Mouse (Mus musculus): ENCODE measurements at regions not wholly inside any gene's neighbourhood (a gene's known extent, or its start where the extent isn't known, plus 50 kb on each side); places are given as distances from the start of the nearest gene placed in this dataset.
"Not testable (repeated sequence)": the region's sequence is repeated elsewhere in the genome, so short reads cannot be mapped to it uniquely, and the experiment has no call there.

DNA sequence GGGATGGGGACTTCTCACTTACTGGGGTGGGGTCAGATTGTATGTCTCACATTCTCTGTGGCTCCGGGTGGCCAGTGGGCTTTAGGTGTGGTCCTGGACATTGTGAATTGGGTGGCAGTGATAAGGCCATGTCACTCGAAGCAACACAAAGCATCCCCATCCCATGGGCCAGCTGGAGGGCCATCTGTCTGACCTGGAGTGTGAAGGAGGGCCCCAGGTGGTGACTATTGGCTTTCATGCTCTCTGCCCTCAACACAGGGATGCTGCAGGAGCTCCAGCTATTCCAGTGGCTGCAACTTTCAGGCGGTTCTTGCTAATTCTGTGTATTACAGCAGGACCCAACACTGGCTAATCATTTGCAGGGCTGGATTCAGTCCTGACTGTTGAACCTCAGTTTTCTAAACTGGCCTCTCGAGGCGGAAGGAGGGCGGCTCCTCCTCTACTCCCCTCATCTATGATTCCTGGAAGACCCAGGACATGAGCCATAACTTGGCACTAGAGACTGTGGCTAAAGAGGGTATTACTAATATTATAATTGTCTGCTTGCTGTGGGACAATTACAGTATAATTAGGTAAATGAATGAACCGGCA lies 64.1 kb downstream of the 9530068E07Rik start:
- no peaks in the 10 kb centered on the region for H3K36me3 ChIP-seq
- no peaks in the 10 kb centered on the region for H3K27me3 ChIP-seq
- no peak overlapping the region for H3K4me2 ChIP-seq
- H3K4me3 ChIP-seq: no peak overlapping the region
- no peak overlapping the region for H3K27ac ChIP-seq (replicated peaks)
- H3K9me3 ChIP-seq: no peaks in the 10 kb centered on the region
- 55% methylated on average over 7 of the region's 7 CpGs for WGBS
- H3K9ac ChIP-seq: no peak overlapping the region
- H3K4me1 ChIP-seq (replicated peaks): peaks cover 13% of the 10 kb centered on the region; the same call in 1 of the 2 replicates
- ATAC-seq (ENCODE audit: low read depth): no peak

DNA sequence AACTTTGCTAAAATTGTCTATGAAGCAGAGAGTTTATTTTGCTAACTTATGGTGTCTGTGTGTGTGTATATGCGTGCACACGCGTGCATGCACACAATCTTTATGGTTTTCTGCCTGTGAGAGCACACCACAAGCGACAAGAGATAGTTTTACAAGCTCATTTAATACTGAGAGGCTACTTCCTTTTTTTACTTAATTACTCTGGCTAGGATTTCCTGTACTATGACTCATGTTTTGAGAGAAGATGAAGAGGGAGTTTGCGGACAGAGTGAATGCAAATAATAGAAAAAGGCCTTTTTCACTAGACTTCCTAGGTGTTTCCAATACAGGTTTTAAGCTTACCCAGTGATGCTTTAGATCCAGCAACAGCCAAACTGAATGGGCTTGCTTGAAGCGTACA lies 74.9 kb downstream of the 9530068E07Rik start:
- not testable (repeated sequence) for ATAC-seq (ENCODE audit: low read depth); H3K4me3 ChIP-seq; H3K27ac ChIP-seq (replicated peaks); H3K4me2 ChIP-seq; H3K36me3 ChIP-seq; H3K9me3 ChIP-seq; H3K4me1 ChIP-seq (replicated peaks); H3K27me3 ChIP-seq; H3K9ac ChIP-seq
- 87% methylated on average over 6 of the region's 6 CpGs for WGBS

DNA sequence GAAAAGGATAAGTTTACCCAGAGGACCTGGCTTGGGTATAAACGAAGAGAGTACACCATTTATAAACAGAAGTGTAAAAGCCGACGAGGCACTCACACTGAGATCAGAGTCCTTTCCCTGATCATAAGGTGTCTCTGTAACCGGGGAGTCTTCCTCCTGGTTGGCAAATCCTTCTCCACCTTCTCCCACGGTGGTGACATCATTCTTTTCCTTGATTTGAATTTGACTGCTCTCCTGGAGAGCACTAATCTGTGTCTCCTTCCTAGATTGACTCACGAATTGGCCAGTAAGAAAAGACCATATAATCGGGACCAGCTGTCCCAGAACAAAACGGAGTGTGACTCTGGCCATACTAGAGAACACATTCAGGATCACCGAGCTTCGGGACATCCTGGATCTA lies 83.9 kb downstream of the 9530068E07Rik start:
- not testable (repeated sequence) for H3K9ac ChIP-seq; ATAC-seq (ENCODE audit: low read depth); H3K4me1 ChIP-seq (replicated peaks); H3K9me3 ChIP-seq; H3K36me3 ChIP-seq; H3K27me3 ChIP-seq; H3K4me3 ChIP-seq; H3K4me2 ChIP-seq; H3K27ac ChIP-seq (replicated peaks)
- WGBS: 64% methylated on average over 10 of the region's 10 CpGs

DNA sequence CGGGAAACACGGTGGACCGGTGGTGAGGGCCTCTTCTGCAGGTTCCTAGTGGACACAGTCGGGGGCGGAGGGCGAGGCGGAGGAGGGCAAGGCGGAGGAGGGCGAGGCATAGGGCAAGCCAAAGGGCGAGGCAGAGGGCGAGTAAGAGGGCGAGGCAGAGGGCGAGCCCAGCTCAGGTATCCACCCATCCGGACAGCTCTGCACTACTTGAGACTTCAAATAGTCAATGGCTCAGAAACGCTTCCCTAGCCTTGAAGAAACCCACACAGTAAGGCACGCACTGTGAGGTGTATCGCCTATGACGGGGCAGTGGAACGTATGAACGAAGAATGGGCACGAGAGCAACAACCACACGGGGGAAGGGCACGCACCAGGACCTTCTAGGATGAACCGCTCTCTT lies 84.5 kb downstream of the 9530068E07Rik start:
- H3K4me3 ChIP-seq; ATAC-seq (ENCODE audit: low read depth); H3K9me3 ChIP-seq; H3K27ac ChIP-seq (replicated peaks); H3K9ac ChIP-seq; H3K27me3 ChIP-seq; H3K4me2 ChIP-seq; H3K4me1 ChIP-seq (replicated peaks); H3K36me3 ChIP-seq: not testable (repeated sequence)
- WGBS: 92% methylated on average over 21 of the region's 24 CpGs

DNA sequence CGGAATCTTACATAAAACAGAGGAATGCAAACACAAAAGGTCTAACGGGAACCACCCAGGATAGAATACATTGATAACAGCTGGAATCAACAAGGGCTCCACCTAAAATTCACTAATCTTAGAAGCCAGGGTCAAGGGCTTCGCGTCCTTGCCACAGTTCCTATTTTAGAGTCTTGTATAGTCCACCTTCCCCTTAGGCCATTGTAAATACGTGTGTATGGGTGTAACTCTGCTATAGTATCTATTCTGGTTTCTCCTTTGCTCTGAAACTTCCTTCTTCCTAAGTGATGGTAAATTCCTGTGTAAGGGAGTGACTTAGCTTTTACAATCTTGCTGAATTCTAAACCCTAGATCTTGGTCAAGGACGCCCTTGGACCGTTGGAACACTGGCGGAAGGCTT lies 87.3 kb downstream of the 9530068E07Rik start:
- not testable (repeated sequence) for H3K36me3 ChIP-seq; ATAC-seq (ENCODE audit: low read depth); H3K4me2 ChIP-seq; H3K9me3 ChIP-seq; H3K4me3 ChIP-seq; H3K4me1 ChIP-seq (replicated peaks); H3K27me3 ChIP-seq; H3K9ac ChIP-seq; H3K27ac ChIP-seq (replicated peaks)
- 95% methylated on average over 6 of the region's 8 CpGs for WGBS

DNA sequence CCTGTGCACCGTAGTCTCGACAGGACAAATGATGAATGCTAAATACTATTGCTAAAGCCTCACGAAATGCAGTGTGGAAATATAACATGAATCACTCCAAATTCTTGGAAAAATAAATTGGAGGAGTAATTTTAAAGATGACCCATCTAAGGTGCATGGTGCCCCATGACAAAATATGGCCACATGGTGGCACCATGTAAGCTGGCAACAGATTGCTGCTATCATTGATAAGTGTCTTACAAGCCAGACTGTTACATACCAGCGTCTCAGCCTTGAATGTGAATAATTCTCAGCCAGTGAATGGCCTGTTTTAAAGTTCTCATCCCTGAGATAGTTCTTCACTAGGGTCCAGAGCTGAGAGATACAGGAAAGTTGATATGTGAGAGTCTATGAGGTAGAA lies 92.3 kb downstream of the 9530068E07Rik start:
- 71% methylated on average over 4 of the region's 4 CpGs for WGBS
- H3K27ac ChIP-seq (replicated peaks); H3K4me3 ChIP-seq; H3K4me2 ChIP-seq; H3K36me3 ChIP-seq; H3K9me3 ChIP-seq; H3K9ac ChIP-seq; H3K4me1 ChIP-seq (replicated peaks); H3K27me3 ChIP-seq; ATAC-seq (ENCODE audit: low read depth): not testable (repeated sequence)

DNA sequence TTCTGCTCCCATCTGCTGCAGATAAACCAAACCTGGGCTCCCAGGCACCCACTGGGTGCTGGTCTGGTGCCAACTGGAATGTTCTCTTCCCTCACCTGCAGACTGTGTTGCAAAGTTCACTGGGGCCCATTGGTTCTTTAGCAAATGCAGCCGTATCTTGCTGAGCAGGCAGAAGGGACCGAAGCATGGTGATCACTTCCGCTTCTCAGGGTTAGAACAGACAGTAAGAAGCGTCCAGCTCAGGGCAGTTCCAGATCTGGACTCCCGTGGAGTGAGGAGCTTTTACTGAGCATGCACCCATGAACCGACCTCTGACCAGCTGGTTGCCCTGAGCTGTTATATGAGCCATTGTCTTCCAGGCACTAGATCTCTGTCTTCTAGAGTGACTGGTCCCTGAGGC lies 97.1 kb downstream of the 9530068E07Rik start:
- H3K4me3 ChIP-seq: no peak overlapping the region
- H3K27me3 ChIP-seq: no peaks in the 10 kb centered on the region
- 85% methylated on average over 6 of the region's 6 CpGs for WGBS
- no peak overlapping the region for H3K27ac ChIP-seq (replicated peaks)
- no peak overlapping the region for H3K9ac ChIP-seq
- H3K4me1 ChIP-seq (replicated peaks): no peaks in the 10 kb centered on the region
- no peak overlapping the region for H3K4me2 ChIP-seq
- no peak for ATAC-seq (ENCODE audit: low read depth)
- peaks cover 3% of the 10 kb centered on the region; the same call in 1 of the 2 replicates for H3K9me3 ChIP-seq
- no peaks in the 10 kb centered on the region for H3K36me3 ChIP-seq

DNA sequence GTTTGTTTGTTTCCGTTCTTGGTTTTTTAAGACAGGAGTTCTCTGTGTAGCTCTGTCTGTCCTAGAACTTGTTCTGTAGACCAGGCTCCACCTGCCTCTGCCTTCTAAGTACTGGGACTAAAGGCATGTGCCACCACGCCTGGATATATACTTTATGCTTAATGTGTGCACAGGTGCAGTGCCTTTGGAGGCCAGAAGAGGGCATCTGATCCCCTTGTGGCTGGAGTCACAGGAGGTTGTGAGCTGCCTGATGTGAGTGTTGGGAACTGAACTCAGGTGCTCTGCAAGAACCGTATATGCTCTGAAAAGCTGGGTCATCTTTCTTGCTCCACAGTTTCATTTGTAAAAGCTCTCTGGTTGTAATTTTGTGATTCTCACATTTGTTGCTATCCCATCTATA lies 100.7 kb downstream of the 9530068E07Rik start:
- no peaks in the 10 kb centered on the region for H3K36me3 ChIP-seq
- peaks cover 3% of the 10 kb centered on the region; the same call in 1 of the 2 replicates for H3K9me3 ChIP-seq
- H3K4me1 ChIP-seq (replicated peaks): no peaks in the 10 kb centered on the region
- H3K9ac ChIP-seq: no peak overlapping the region
- no peak overlapping the region for H3K4me3 ChIP-seq
- H3K27me3 ChIP-seq: no peaks in the 10 kb centered on the region
- no peak overlapping the region for H3K4me2 ChIP-seq
- H3K27ac ChIP-seq (replicated peaks): no peak overlapping the region
- WGBS: 96% methylated on average over 3 of the region's 3 CpGs
- no peak for ATAC-seq (ENCODE audit: low read depth)

DNA sequence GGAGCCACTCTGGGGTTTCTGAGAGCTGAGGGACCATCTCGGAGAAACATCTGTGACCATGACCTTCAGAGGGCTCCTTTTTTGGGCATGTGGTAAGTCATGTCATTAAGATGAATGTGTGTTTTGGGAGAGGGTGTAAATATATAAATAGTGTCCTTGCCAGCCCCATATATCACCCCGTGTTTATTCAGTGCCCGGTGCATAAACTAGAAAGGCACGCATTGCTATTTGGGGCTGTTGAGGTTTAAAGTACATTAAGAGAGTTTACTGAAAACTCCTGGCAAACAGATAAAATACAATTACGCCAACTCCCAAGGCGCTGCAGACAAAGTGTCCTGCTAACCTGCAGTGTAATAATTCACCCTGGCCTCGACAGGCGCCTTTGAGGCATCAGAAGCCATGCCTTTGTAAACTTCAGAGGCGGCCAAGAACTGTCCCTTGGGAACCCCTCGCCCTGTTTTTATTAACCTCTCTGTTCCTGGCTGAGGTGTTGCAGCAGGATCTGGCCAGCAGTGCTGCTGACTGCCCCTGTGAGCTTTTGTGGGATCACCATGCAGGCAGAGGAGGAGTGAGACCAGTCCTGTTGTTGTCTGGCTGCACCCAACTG lies 106.6 kb downstream of the 9530068E07Rik start:
- H3K4me1 ChIP-seq (replicated peaks): peaks cover 10% of the 10 kb centered on the region
- no peaks in the 10 kb centered on the region for H3K27me3 ChIP-seq
- no peaks in the 10 kb centered on the region for H3K9me3 ChIP-seq
- H3K4me3 ChIP-seq: no peak overlapping the region
- H3K4me2 ChIP-seq: no peak overlapping the region
- H3K27ac ChIP-seq (replicated peaks): no peak overlapping the region
- H3K9ac ChIP-seq: no peak overlapping the region
- H3K36me3 ChIP-seq: no peaks in the 10 kb centered on the region
- ATAC-seq (ENCODE audit: low read depth): 0 out of 2 replicates have a peak, but pooled peaks have one; percentile 23
- 15% methylated on average over 10 of the region's 10 CpGs for WGBS

DNA sequence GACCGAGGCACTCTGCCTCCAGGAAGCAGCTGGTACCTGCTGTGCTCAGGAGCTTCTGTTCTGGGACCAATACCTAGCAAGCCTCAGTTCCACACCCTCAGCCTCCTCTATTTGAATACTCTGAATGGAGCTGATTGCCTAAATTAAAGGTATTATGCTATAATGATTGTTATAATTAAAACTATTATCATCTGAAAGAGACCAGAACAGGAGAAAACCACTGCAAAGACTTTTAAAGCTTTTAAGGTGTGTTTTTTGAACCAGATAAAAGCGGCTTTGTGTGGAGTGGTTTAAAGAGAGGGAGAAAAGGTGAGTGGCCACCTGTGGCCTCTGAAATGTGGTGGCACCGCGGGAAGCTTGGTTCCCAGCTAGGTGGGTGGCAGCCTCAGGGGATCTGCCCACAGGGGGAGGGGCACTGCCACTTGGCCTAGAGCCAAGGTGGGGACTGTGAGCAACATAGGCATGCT lies 115.6 kb downstream of the 9530068E07Rik start:
- H3K9me3 ChIP-seq: no peaks in the 10 kb centered on the region
- H3K4me3 ChIP-seq: no peak overlapping the region
- H3K9ac ChIP-seq: no peak overlapping the region
- no peak for ATAC-seq (ENCODE audit: low read depth)
- no peaks in the 10 kb centered on the region for H3K36me3 ChIP-seq
- H3K4me1 ChIP-seq (replicated peaks): 0 out of 2 replicates have a peak, but pooled peaks cover 3% of the 10 kb centered on the region
- no peak overlapping the region for H3K4me2 ChIP-seq
- H3K27ac ChIP-seq (replicated peaks): no peak overlapping the region
- no peaks in the 10 kb centered on the region; the same call in 1 of the 2 replicates for H3K27me3 ChIP-seq
- WGBS: 38% methylated on average over 4 of the region's 4 CpGs

DNA sequence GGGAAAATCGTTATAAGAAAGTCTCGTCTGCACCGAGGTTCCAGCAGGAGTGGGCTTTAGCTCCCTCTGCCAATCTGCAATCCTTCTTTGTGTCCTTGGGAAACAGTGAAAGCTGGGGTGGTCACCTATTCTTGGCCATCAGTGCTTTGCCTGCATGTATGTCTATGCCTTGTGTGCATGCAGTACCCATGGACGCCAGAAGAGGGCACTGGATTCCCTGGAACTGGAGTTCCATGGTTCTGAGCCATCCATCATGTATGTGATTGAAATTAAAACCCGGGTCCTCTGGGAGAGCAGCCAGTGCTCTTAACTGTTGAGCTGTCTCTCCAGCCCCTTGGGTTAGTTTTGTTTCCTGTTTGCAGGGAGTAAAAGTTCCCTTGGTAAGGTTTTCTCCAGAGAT lies 121.1 kb downstream of the 9530068E07Rik start:
- Histone ChIP-seq H3K27ac (replicated peaks) (no peak overlapping the region), H3K36me3 (no peaks in the 10 kb centered on the region), H3K4me1 (replicated peaks) (no peaks in the 10 kb centered on the region), H3K27me3 (no peaks in the 10 kb centered on the region; the same call in 1 of the 2 replicates), H3K9ac (no peak overlapping the region), H3K9me3 (no peaks in the 10 kb centered on the region), H3K4me3 (no peak overlapping the region), H3K4me2 (no peak overlapping the region)
- ATAC-seq (ENCODE audit: low read depth): no peak
- WGBS: 76% methylated on average over 5 of the region's 5 CpGs

DNA sequence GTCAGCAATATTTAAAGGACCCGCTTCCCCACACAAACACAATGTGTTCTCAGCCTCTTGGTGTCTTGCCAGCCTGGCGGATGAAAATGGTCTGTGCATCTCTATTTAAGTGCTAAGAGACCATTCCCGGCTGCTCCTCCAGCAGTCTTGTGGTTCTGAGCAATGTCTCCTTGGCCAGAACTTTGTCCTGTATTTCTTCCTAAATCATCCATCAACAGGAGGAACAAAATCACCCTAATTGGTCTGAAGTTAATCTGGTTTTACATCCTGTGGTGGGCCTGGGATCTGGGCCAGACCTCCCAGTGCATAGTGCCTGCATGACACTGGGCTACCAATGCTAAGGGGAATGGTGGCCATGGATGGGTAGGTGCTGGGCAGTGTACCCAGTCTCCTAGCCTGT lies 123.6 kb downstream of the 9530068E07Rik start:
- 0 out of 2 replicates have a peak, but pooled peaks have one; percentile 15 for ATAC-seq (ENCODE audit: low read depth)
- WGBS: 33% methylated on average over 3 of the region's 3 CpGs
- H3K27ac ChIP-seq (replicated peaks): no peak overlapping the region
- no peak overlapping the region for H3K4me3 ChIP-seq
- no peaks in the 10 kb centered on the region for H3K4me1 ChIP-seq (replicated peaks)
- H3K9ac ChIP-seq: no peak overlapping the region
- no peaks in the 10 kb centered on the region for H3K9me3 ChIP-seq
- H3K27me3 ChIP-seq: peaks cover 9% of the 10 kb centered on the region; the same call in 1 of the 2 replicates
- H3K4me2 ChIP-seq: no peak overlapping the region
- no peaks in the 10 kb centered on the region for H3K36me3 ChIP-seq

DNA sequence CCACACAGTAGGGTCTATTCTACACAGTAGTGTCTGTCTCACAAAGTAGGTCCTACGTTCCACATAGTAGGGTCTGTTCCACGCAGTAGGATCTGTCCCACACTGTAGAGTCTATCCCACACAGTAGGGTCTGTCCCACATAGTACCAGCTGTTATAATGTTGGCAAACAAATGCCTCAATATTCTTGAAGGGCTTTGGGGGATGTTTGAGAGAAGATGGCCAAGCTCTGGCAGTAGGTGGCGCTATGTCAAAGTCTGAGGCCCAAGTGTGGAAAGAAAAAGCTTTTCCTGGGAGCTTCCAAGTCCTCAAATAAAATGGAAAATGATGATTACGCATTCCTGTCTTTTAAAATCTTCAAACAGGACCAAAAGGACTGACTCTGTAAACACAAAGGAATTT lies 125.7 kb downstream of the 9530068E07Rik start:
- H3K9me3 ChIP-seq: no peaks in the 10 kb centered on the region
- H3K4me3 ChIP-seq: no peak overlapping the region
- no peak overlapping the region for H3K9ac ChIP-seq
- H3K36me3 ChIP-seq: no peaks in the 10 kb centered on the region
- WGBS: 49% methylated on average over 4 of the region's 4 CpGs
- H3K4me1 ChIP-seq (replicated peaks): no peaks in the 10 kb centered on the region
- H3K4me2 ChIP-seq: no peak overlapping the region
- 0 out of 2 replicates have a peak, but pooled peaks cover 9% of the 10 kb centered on the region for H3K27me3 ChIP-seq
- H3K27ac ChIP-seq (replicated peaks): no peak overlapping the region
- peak; percentile 40; the same call in 1 of the 2 replicates for ATAC-seq (ENCODE audit: low read depth)
